Mouse (Mus musculus) gastrocnemius, postnatal 25 days (tissue): Measurements from ENCODE around the gene Rsf1. TPM values are rescaled to one million over a fixed set of nuclear protein-coding genes. Genes with fewer than 3 reads are reported as not detected.

Experiments
- DNase-seq: peaks from one replicate; pipeline ENCODE4 v3.0.0; 2022
- total RNA-seq, 2 experiments: library from RNA; stranded (reverse); gene quantifications; 1 replicate in 1 of 2; 2 replicates in 1 of 2; pipeline ENCODE4 v1.2.3; 2021

Gene Rsf1
- total RNA-seq, 2 experiments from 2014 or later, result 10.6 to 10.9 TPM

DNA sequence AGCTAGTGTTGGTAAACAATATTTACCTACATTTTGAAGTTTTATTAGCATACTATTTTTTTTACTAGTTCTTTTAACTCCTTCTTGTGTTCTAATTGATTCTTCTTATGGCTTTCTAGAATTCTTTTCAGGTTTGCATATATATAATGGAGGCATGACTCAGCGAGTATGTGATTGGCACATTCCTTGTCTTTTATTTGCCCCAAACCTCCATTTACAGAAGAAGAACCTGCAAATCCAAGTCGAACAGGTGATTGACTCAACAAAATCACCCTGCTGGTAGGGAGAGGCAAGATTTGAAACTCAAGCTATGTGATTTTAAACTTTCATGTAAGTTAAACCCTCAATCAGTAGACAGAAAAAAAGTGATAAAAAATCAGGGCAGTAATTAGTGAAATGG is 51.6 kb downstream of the Rsf1 start:
- no peak for DNase-seq

DNA sequence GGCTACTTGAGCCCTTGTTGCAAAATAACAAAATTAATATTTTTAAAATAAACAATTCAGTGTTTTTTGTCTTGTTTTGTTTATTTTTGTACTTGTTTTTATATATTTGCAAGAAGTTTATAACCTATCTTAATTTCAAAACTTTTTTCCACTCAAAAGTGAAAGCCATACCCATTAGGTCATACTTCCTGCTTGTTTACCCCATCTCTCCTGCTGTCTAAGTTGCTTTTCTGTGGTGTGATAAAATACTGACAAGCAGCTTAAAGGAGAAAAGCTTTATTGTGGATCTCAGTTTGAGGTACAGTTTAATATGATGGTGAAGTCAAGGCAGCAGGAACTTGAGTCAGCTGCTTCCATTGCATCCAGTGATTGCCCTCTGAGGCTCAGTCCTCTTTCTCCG is 53.2 kb downstream of the Rsf1 start:
- DNase-seq, result no peak

DNA sequence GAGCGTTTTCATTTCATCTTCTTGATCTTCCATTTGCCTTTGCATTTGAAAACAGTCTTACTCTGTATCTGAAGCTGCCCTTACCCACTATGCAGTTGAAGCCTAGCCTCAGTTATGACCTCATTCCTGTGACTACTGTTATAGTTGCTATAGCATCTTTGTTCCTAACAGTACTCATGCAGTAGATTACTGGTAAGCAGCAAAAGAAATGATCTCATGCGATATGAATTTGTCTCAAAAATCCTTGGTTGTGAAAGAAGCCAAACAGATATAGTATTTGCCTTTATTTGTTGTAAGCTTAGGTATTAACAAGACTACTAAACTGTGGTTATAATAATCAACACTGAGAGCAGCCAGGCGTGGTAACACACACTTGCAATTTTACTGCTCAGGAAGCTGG is 65.4 kb downstream of the Rsf1 start:
- DNase-seq, result no peak

DNA sequence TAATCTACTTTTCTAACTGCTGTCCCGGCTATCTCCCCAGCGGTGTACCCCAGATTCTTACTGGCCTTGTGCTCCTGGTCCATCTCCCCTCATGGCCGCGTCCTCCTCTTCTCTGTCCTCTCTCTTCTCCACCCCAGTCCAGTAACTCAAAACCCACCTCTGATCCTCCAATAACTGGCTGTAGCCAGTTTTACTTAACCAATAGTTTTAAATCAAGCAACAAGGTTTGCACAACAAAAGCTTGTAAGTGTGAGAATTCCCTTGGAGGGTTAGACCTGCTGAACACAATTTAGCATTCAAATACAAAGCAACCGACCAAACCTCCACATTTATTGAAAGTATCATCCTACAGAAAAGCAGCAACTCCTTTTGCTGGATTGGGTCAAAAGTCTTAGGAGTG is 68.0 kb downstream of the Rsf1 start:
- no peak for DNase-seq

DNA sequence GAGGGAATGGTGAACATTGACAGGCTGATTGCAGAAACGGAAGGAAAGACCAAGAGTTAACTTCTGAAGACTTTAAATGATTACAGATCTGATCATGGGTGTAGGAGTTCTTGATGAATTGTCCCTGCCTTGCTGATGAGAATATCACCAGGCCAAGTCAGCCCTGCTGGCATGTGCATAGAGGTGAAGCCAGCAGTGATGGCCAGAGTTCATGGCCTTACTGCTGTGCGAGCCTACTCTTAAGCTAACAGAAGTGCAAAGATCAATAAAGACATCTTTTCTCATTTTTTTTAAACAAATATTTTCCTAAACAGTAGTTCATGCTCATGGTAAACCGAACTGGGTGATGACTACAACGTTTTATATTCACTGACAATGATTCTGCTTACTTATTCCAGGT is 71.0 kb downstream of the Rsf1 start:
- no peak for DNase-seq

DNA sequence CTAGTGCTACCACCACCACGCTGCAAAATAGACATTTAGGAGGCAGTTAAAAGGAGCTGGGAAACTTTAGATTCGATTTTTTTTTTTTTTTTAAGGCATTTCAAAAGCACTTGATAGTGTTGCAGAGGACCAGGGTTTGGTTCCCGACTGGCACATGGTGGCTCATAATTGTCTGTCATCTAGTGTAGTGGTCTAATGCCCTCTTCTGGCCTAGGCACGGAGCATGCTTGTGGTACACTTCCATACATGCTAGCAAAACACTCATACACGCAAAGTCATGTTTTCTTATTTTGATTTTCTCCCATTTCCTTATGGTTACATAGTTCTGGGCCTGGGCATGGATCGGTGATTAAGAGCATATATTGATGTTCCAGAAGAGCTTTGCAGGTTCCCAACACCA is 76.5 kb downstream of the Rsf1 start:
- no peak for DNase-seq

DNA sequence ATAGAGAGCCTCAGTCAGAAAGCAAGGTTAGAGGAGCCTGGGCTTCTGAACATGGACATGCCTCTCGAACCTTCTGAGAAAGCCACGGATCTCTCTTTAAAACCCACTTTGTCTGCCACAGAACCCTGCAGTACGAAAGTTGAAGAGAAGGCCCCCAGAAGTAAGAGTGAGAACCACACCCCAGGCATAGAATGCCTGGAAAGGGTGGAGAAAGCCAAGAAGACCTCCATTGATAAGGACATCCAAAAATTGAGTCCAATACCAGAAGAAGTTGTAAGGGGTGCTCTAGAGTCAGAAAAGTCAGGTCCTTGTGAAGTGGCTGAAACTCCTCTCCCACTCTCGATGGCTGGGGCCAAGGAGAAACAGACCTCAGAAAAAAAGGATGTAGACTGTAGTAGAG is 81.9 kb downstream of the Rsf1 start:
- no peak for DNase-seq

DNA sequence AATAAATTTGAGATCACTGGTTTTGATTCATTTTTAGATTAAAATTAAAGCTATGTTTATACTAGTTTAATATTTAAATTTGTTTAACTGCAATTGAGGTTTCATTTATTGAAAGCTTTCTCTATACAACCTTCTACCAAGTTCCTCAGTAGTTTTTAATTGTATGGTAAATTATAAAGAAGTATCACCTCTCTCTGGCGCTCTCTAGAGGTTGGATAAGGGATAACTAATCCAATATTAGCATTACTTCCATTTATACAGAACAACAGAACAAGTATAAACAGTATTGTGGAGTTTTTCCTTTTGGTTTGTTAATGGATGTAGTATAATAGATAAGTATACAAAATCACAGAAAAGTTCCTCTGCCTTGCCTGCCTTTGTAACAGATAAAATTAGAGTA is 99.5 kb downstream of the Rsf1 start:
- no peak for DNase-seq

DNA sequence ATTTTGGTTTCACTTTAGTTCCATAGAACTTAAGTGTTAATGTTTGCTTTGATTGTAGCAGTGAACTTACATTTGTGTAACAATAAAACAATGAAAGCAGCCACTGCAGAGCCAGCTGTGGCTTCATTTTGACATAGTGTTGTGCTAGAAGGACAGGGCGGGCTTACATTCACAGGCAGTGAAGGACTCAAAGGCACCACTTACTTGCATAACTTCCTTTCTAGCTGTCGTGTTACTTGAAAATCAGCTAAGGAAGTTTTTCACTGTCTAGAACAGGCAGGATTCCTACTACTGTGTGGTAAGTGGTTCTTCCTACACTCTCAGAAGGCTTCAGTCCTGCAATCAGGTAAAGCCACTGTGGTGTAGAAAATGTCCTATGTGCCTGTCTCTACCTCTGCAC is 108.1 kb downstream of the Rsf1 start:
- no peak for DNase-seq

DNA sequence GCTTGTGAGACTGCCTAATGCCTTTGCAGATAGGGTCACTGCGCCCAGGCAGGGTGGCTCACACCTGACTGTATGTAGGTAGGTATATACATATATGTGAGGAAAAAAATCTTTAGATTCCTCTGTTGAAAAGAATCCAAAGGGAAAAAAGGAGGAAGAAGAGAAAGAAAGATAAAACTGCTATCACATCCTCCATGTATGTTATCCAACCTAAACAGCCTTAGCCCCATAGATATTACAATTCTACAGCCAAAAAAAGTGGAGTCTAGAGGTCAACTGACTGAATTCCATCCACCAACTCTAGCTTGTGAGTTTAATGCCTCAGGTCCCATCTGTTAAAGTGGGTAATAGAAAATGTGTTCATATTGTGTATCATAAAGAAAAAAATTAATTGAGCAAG is 115.8 kb downstream of the Rsf1 start:
- no peak for DNase-seq

DNA sequence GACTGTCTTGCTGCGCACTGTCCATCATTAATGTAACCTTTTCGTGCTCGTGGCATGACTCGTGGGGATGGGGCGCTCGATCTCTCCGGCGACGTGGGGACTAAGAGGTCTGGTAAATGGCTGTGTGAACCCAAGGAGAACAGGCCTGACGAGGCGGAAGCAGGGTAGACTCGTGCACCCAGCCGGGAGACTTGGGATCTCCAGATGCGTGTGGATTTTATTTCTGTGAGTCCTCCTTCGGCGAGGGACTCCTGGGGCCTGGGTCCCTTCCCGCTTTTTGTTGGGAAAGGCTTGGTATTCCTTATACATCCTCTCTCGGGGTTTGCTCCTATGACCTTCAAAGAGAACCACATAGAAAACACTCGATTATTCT is 116.4 kb downstream of the Rsf1 start:
- no peak for DNase-seq

DNA sequence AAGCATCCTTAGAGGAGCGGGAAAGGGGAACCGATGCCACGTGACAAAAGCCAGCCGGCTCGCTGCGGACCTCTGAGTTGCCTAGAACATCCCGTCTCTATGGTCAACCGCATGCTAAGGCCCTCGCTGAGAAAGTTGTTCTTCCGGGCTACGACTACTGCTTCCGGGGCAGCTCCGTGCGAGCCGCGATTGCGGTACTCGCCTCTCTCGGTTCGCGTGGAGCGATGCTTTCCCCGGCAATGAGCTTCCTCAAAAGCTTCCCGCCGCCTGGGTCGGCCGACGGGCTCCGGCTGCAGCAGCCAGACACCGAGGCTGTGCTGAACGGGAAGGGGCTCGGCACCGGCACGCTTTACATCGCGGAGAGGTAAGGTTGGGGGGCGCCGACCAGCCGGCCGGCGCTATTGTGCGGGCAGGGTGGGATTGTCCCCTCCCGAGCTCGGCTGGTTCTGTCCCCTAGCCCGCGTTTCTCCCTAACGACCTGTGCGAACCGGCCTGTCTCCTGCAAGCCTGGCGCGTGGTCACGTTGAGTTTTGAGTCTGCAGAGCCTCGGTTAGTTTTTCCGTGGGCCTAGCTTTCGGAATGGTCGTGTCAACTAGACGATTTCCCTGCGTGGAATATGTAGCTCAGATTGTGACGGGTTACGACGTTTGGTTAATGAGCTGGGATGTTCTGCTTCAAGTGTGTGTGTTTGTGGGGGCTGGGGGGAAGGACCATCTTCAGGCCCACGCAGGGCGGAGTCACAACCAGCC is 117.0 kb downstream of the Rsf1 start, which contains the start of gene Clns1a:
Clns1a (plus strand) TSS at position 129 of the 749 bp plus-strand sequence.
- peak; percentile 87 for DNase-seq

DNA sequence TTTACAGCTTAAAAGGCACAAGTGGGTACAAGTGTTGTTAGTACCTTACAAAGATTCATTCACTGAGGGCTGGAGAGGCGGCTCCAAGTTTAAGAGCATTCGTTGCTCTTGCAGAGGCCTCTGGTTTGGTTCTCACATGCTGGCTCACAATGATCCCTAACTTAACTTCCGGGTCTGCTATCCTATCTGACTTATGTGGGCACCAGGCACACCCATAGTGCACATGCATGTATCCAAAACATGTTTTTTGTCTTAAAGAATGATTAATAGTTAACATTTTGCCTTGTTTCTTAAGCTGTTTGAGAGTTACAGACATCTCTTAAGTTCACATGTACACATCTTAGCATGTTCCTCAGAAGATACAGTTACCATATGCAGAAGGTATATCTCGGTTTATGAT is 120.5 kb downstream of the Rsf1 start:
- no peak for DNase-seq

DNA sequence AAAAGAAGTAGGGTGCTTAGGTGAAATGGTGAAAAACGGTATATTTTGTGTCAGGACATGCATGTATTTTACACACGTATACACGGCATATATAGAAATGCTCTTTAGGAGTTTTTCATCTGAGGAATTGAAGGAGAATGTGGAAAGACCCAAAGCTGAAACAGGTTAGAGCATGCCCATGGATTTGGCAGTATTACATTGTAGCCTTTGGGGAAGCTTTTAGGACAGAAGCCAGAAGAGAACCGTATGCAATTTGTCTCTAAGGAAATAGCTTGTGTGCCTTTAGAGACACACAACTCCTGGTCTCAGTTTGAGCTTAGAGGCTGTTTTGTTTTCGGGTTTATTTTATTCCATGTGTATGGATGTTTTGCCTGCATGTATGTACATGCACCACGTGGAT is 121.4 kb downstream of the Rsf1 start:
- DNase-seq, result no peak

DNA sequence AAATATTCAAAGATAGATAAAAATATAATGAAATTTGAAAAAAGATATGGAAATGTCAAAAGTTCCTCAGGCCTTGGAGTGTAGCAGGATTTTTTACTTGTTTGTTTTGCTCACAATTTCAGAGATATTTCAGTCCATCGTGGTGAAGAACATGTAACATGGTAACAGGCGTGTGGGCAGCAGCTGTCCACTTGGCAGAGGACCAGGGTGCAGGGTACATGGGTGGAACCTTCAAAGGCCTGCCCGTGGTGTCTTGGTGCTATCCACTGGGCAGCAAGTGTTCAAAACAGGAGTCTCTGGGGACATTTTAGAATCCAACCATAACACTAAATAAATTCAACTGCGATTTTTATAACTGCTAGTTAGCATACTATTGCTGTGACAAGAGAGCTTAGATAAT is 127.4 kb downstream of the Rsf1 start:
- DNase-seq, result no peak

DNA sequence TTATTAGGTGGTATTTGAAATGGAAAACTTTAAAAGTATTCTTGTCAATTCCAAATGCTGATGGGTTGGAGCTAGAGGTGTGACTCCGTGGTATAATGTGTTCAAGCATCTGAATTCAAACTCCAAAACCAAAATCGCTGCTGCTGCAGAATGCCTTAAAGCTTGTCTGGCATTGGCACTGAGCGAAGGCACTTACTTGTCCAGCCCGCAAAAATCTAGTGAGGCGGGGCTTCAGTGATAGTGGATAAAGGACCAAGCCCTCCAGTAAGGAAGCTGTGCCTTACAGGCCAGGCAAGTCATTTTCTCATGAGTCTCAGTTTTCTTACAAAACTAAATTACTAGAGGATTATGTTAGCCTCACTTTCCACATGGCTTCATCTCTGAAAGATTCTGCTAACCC is 128.1 kb downstream of the Rsf1 start:
- no peak for DNase-seq

DNA sequence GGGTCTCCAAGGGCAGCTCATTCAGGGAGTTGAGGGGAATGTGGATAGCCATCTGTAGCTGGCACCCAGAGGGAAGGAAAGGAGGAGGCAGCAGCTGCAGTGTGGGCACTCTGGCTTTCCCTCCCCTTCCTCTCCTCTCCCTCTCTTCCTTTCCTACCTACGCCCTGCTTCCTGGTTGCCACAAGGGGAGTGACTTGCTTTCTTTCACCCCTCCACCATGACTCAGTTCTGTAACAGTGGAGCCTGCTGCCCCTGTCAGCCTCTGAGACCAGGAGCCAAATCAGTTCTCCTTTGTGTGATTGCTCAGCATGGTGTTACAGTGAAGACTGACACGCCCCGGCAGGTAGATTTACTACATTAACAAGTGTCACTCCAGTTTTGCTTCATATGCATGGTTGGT is 129.5 kb downstream of the Rsf1 start:
- no peak for DNase-seq

DNA sequence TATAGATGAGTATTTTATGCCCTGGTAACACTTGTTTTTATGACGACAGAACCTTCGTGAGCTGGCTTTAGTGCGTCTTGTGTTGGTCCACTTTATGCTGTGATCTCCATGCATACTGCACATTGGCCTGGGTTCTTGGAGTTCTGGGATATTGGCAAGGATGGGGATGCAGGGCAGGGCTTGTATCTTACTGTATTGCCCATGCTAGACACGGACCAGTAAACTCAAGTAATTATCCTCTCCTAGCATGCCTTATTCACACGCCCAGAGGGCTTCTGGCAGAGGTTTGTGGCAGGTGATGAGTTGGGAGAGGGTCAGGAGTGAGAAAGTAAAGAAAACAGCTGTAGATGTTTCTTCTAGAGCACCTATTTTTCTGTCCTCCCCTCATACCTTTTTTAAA is 135.0 kb downstream of the Rsf1 start:
- no peak for DNase-seq

DNA sequence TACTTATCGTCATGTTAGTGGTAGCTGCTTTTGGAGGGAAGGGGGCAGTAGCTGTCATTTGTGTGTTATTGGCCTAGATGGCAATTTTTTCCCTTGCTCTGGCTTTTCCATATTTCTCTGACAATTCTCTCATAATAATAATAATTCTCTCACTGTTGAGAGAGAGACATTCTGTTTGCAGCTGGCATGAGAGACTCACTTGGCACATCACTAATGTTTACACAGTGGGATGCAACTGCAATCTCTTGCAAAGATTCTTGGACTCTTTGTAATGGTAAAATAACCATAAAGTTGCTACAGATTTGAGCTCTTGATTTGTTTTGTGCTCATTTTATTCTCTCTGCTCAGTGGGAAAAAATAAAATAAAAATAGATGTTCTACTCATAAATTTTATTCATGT is 137.6 kb downstream of the Rsf1 start:
- no peak for DNase-seq

DNA sequence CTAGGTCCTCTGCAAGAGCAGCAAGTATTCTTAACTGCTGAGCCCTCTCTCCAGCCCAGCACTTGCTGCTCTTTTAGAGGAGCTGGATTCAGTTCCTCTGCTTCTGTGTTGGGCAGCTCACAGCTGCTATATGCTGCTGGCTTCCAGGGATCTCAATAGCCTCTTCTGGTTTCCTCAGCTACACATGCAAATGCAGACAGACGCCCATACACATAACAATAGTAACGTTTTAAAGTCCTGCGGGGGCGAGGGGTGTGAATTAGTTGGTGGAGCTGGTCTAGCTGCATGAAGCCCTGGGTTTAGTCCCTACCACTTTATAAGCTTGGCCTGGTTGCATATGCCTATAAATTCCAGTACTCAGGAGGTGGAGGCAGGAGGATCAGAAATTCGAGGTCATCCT is 139.4 kb downstream of the Rsf1 start:
- DNase-seq, result no peak

DNA sequence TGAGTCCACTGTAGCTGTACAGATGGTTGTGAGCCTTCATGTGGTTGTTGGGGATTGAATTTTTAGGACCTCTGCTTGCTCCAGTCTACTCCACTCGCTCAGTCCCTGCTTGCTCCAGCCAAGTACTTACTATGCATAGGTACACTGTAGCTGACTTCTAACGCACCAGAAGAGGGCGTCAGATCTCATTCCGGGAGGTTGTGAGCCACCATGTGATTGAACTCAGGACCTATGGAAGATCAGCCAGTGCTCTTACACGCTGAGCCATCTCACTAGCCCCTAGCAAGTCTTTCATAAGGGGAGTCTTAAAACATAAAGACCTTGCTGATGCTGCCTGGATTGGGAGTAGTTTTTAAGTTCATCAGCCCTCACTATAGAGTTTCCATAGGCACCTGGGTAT is 140.4 kb downstream of the Rsf1 start:
- no peak for DNase-seq

DNA sequence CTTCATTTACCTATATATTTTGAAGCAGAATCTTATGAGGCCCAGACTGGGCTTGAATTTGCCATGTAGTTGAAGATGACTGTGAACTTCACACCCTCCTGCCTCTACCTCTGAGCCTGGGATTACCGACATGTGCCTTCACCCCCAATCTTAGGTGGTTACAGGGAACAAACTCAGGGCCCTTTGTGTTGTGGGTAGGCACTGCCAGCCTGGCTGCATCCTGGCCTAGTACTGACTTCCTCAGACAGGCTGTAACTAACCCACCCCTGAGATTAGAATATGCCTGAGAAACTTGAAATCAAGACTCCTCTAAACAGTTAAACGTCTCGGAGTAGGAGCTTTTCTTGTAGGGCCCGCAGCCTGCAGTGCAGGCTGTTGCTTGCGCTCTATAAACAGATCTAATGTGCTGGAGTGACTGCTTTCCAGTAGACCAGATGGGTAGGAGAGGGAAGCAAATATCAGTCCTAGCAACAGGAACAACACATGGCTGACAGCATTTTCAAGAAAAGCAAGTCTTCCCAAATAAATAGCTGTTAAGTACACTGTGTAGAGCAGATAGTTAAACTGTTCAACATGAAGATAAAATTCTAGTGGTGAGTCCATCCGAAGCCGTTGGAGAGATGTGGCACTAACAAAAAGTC is 142.7 kb downstream of the Rsf1 start:
- DNase-seq, result no peak

DNA sequence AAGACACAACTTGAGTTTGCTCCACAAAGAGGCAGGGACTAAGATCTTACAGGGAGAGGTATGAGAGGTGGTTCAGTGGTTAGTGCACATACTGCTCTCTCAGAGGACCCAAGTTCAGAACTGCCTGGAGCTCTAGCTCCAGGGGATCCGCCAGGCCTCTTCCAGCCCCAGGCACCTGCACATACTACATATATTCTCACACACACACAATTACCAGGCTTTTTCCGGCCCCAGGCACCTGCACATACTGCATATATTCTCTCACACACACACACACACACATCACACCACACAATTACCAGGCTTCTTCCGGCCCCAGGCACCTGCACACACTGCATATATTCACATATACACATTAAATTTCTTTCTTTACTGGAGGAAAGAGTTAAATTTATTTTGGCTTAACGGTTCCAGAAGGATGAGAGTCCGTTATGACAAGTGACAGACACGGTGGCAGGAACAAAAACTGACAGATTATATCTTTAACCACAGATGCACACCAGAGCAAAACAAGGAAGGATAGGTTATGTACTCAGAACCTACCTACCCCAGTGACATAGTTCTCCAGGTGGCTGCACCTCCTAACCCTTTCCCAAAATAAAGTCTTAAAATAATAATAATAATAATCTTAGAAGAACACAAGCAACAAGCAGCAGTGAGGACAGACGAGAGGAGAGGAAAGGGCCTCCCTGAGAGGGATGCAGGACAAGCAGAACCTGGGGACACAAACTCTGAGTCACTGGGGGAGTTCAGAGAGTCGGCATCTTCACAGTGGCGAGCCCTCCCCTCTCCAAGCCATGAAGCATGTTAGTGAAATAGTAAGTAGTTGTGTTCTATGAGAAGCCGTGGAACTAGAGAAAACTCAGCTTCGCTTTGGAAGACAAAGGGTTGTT is 144.2 kb downstream of the Rsf1 start:
- no peak for DNase-seq
